8 mouse cellular contexts compared by ENCODE assay signal in genomic region chr11:97186947-97187763, GRCm38 (mm10). TPM values are rescaled to one million over a fixed set of nuclear protein-coding genes. Genes with fewer than 3 reads are reported as not detected.
A peak's percentile ranks its signal among the peaks of the same experiment; 100 is the strongest.
DNase-seq lines count a peak whose midpoint lies in the region; ATAC-seq and TF ChIP-seq lines count a peak whose summit lies in the region.

No protein-coding gene starts in this region.

- H3K27ac ChIP-seq in ES-E14 (ENCODE audit: insufficient read depth, low read depth, low read length, poor library complexity, severe bottlenecking): peak overlapping the region; percentile 99
- H3K27ac ChIP-seq in forebrain, embryonic 16.5 days (ENCODE audit: low read length): peak overlapping the region; percentile 95
- peak overlapping the region; percentile 95 for H3K27ac ChIP-seq in layer of hippocampus, adult 2 months
- H3K27ac ChIP-seq in lung, embryonic 14.5 days (ENCODE audit: low read depth): peak overlapping the region; percentile 93
- 0 out of 2 replicates have a peak overlapping the region, but pooled peaks have one; percentile 62 for H3K27ac ChIP-seq in olfactory bulb, adult 2 months (ENCODE audit: insufficient read depth, low read depth, low read length)
- peak overlapping the region; percentile 47; the same call in 1 of the 2 replicates for H3K27ac ChIP-seq in thymus, adult 2 months (ENCODE audit: control insufficient read depth, insufficient read depth, low read length)

- no peaks in the 10 kb centered on the region for H3K9me3 ChIP-seq in ES-E14 (ENCODE audit: control insufficient read depth, insufficient read depth, low read depth, low read length)
- H3K9me3 ChIP-seq in forebrain, embryonic 16.5 days (ENCODE audit: control insufficient read depth, low read length): no peaks in the 10 kb centered on the region
- H3K9me3 ChIP-seq in lung, embryonic 14.5 days (ENCODE audit: low read depth, low read length): no peaks in the 10 kb centered on the region

- H3K4me3 ChIP-seq in ES-E14 (ENCODE audit: insufficient read depth in 1 of 2, low read depth in 1 of 2, low read length in 2 of 2, poor library complexity in 1 of 2, severe bottlenecking in 1 of 2): peak overlapping the region; percentile 99
- peak overlapping the region; percentile 87 for H3K4me3 ChIP-seq in forebrain, embryonic 16.5 days (replicated peaks; ENCODE audit: low read length)
- peak overlapping the region; percentile 91 for H3K4me3 ChIP-seq in layer of hippocampus, adult 2 months
- peak overlapping the region; percentile 89 for H3K4me3 ChIP-seq in lung, embryonic 14.5 days (ENCODE audit: low read depth, low read length)
- peak overlapping the region; percentile 81 for H3K4me3 ChIP-seq in olfactory bulb, adult 2 months (ENCODE audit: insufficient read depth, low read depth, low read length)
- peak overlapping the region; percentile 70 for H3K4me3 ChIP-seq in thymus, adult 2 months (ENCODE audit: control insufficient read depth, insufficient read depth, low read length)

- DNase-seq in ES-E14 (ENCODE audit: low read depth, low spot score): peak; percentile 90
- peak; percentile 97 for DNase-seq in cerebellum, adult 11-12 months
- peak; percentile 96 to 97 for DNase-seq in heart, postnatal 36 days
- peak; percentile 96 to 97 for DNase-seq in layer of hippocampus, adult 2 months (ENCODE audit: low spot score in 2 of 2)
- DNase-seq in lung, embryonic 14.5 days: peak; percentile 97
- peak; percentile 99 for DNase-seq in thymus, adult 2 months

- WGBS in forebrain, embryonic 16.5 days: 1% methylated on average over 31 of the region's 74 CpGs
- WGBS in lung, embryonic 14.5 days: under 1% methylated on average over 64 of the region's 74 CpGs
- WGBS in olfactory bulb, adult 2 months: 2% methylated on average over 54 of the region's 74 CpGs
- WGBS in thymus, adult 2 months: under 1% methylated on average over 72 of the region's 74 CpGs

- intact Hi-C loops in heart, postnatal 36 days (cut with DNase I): loop anchor here (2.0 kb wide), 1 partner anchor 36 kb away; the partner anchor contains the start of gene Tbkbp1

- peaks cover 26% of the 10 kb centered on the region for H3K36me3 ChIP-seq in ES-E14 (ENCODE audit: control insufficient read depth, insufficient read depth, low read length, poor library complexity, severe bottlenecking)
- H3K36me3 ChIP-seq in forebrain, embryonic 16.5 days (ENCODE audit: control insufficient read depth, insufficient read depth): peaks cover 10% of the 10 kb centered on the region
- H3K36me3 ChIP-seq in lung, embryonic 14.5 days (ENCODE audit: insufficient read depth): peaks cover 51% of the 10 kb centered on the region
- peaks cover 31% of the 10 kb centered on the region for H3K36me3 ChIP-seq in thymus, adult 2 months (ENCODE audit: control insufficient read depth, insufficient read depth, low read length)

- peak overlapping the region; percentile 99 for H3K9ac ChIP-seq in ES-E14 (ENCODE audit: insufficient read depth, low read depth, low read length, poor library complexity, severe bottlenecking)
- H3K9ac ChIP-seq in forebrain, embryonic 16.5 days (replicated peaks; ENCODE audit: low read depth, low read length): peak overlapping the region; percentile 83
- H3K9ac ChIP-seq in lung, embryonic 14.5 days: peak overlapping the region; percentile 89

- peak overlapping the region; percentile 66 for H3K4me2 ChIP-seq in forebrain, embryonic 16.5 days (ENCODE audit: low read length)
- H3K4me2 ChIP-seq in lung, embryonic 14.5 days: peak overlapping the region; percentile 82

- ATAC-seq in forebrain, embryonic 16.5 days: peak; percentile 69
- peak; percentile 75 for ATAC-seq in lung, embryonic 14.5 days (ENCODE audit: insufficient read depth)

- no peak; the same call in 1 of the 2 replicates for TF ChIP-seq POLR2A in olfactory bulb, adult 2 months (IDR thresholded peaks at IDR 0.05; ENCODE audit: insufficient read depth, low read depth, low read length)
- TF ChIP-seq POLR2A in thymus, adult 2 months (IDR thresholded peaks at IDR 0.05; ENCODE audit: control insufficient read depth, extremely low read depth, insufficient read depth, low read length, poor library complexity): peak; percentile 39; the same call in 1 of the 2 replicates

- in situ Hi-C loops in ES-E14 (cut with MboI; ENCODE audit: low sequenced_read_pairs in 2 of 2, unreplicated experiment in 2 of 2): no loop called here

- peaks cover 7 to 9% of the 10 kb centered on the region in 2 experiments; a peak in 3 of 4 replicates for H3K4me1 ChIP-seq in ES-E14 (ENCODE audit: control insufficient read depth in 2 of 2, insufficient read depth in 2 of 2, low read length in 2 of 2, poor library complexity in 1 of 2)
- H3K4me1 ChIP-seq in forebrain, embryonic 16.5 days (replicated peaks; ENCODE audit: control insufficient read depth, insufficient read depth, low read length): peaks cover 26% of the 10 kb centered on the region
- H3K4me1 ChIP-seq in lung, embryonic 14.5 days (ENCODE audit: insufficient read depth): peaks cover 12% of the 10 kb centered on the region; the same call in 1 of the 2 replicates
- no peaks in the 10 kb centered on the region for H3K4me1 ChIP-seq in olfactory bulb, adult 2 months (ENCODE audit: control insufficient read depth, insufficient read depth, low read length)
- peaks cover 5% of the 10 kb centered on the region for H3K4me1 ChIP-seq in thymus, adult 2 months (replicated peaks; ENCODE audit: control insufficient read depth, insufficient read depth, low read length)

- no peaks in the 10 kb centered on the region for H3K27me3 ChIP-seq in forebrain, embryonic 16.5 days (replicated peaks; ENCODE audit: control insufficient read depth, insufficient read depth, low read length)
- no peaks in the 10 kb centered on the region for H3K27me3 ChIP-seq in lung, embryonic 14.5 days (ENCODE audit: insufficient read depth, low read length)
- no peaks in the 10 kb centered on the region for H3K27me3 ChIP-seq in thymus, adult 2 months (ENCODE audit: control insufficient read depth, insufficient read depth, low read length)

- TF ChIP-seq CTCF in layer of hippocampus, adult 2 months (conservative IDR thresholded peaks at IDR 0.05): peak; percentile 19
- peak; percentile 6; the same call in 1 of the 2 replicates for TF ChIP-seq CTCF in lung, embryonic 14.5 days (IDR thresholded peaks at IDR 0.05; ENCODE audit: low read depth)
- TF ChIP-seq CTCF in olfactory bulb, adult 2 months (IDR thresholded peaks at IDR 0.05; ENCODE audit: insufficient read depth, low read depth, low read length): no peak
- TF ChIP-seq CTCF in thymus, adult 2 months (IDR thresholded peaks at IDR 0.05; ENCODE audit: borderline replicate concordance, control insufficient read depth, extremely low read depth, insufficient read depth, low read length, poor library complexity): peak; percentile 36; the same call in 1 of the 2 replicates

TF ChIP-seq in ES-E14, 5 proteins besides CTCF, POLR2A, EP300 and RAD21:
- TF ChIP-seq MAFK (IDR thresholded peaks at IDR 0.05; ENCODE audit: insufficient read depth, low read depth, low read length) (no peak), ZC3H11A (IDR thresholded peaks at IDR 0.05; ENCODE audit: borderline replicate concordance, low read depth, low read length) (no peak), ZNF384 (IDR thresholded peaks at IDR 0.05; ENCODE audit: low read depth, low read length) (no peak), HCFC1 (IDR thresholded peaks at IDR 0.05; ENCODE audit: borderline replicate concordance, insufficient read depth, low read length) (no peak), CHD2 (IDR thresholded peaks at IDR 0.05; ENCODE audit: low read depth, low read length) (no peak)

RNA-seq across cellular contexts. Expression of gene Kpnb1, which starts 0.5 kb away (rescaled TPM):
- 272 and 369 TPM in 2 replicates for total RNA-seq in ES-E14 (2012; rRNA removed)
- 39.0 and 40.6 TPM in 2 replicates for polyA plus RNA-seq in forebrain, embryonic 16.5 days (2015; fragmentation: Nextera tagmentation; extraction: Ambion mirVana)
- total RNA-seq in heart, postnatal 36 days (2021): 10 to 100 TPM; 83.7 to 85.7 TPM
- 100 to 1,000 TPM; 128 to 133 TPM for total RNA-seq in layer of hippocampus, adult 2 months (2021)
- 81.2 and 83.4 TPM in 2 replicates for polyA plus RNA-seq in lung, embryonic 14.5 days (2014; fragmentation: Nextera tagmentation; extraction: Ambion mirVana)
- 234 TPM in 1 of 2 replicates, not detected in the other for polyA plus RNA-seq in olfactory bulb, adult 2 months (2012; ENCODE audit: insufficient read depth, insufficient read length, low replicate concordance, missing spikeins)
- polyA plus RNA-seq in thymus, adult 2 months (2012; rRNA removed): 60.8 and 64.1 TPM in 2 replicates

RNA-seq across cellular contexts. Expression of gene Tbkbp1, which starts 35.9 kb away (rescaled TPM):
- total RNA-seq in ES-E14 (2012; rRNA removed): 3.5 and 4.5 TPM in 2 replicates
- 5.7 and 6.0 TPM in 2 replicates for polyA plus RNA-seq in forebrain, embryonic 16.5 days (2015; fragmentation: Nextera tagmentation; extraction: Ambion mirVana)
- total RNA-seq in heart, postnatal 36 days (2021): 10 to 100 TPM; 11.0 to 15.3 TPM
- 10 to 100 TPM; 91.8 to 96.9 TPM for total RNA-seq in layer of hippocampus, adult 2 months (2021)
- polyA plus RNA-seq in lung, embryonic 14.5 days (2014; fragmentation: Nextera tagmentation; extraction: Ambion mirVana): 9.4 and 10.8 TPM in 2 replicates
- not detected in 2 replicates for polyA plus RNA-seq in olfactory bulb, adult 2 months (2012; ENCODE audit: insufficient read depth, insufficient read length, low replicate concordance, missing spikeins)
- polyA plus RNA-seq in thymus, adult 2 months (2012; rRNA removed): 7.3 and 8.8 TPM in 2 replicates

Comparison
In these comparisons a context has a peak if more than half of its experiments do, and no peak if none do; other contexts are left out.
1. Peak in every context shown above with its lines: DNase-seq, ATAC-seq, H3K4me3 ChIP-seq and H3K27ac ChIP-seq.
2. H3K27ac ChIP-seq: peak in every context shown above with its lines; median percentile 99 in ES-E14; 95 in forebrain, embryonic 16.5 days; 95 in layer of hippocampus, adult 2 months; 93 in lung, embryonic 14.5 days; 62 in olfactory bulb, adult 2 months; 47 in thymus, adult 2 months.